Mouse (Mus musculus): ENCODE measurements at regions not wholly inside any gene's neighbourhood (a gene's known extent, or its start where the extent isn't known, plus 50 kb on each side); places are given as distances from the start of the nearest gene placed in this dataset.
"Not testable (repeated sequence)": the region's sequence is repeated elsewhere in the genome, so short reads cannot be mapped to it uniquely, and the experiment has no call there.

GRCm38 (mm10) chr14:53991390-53991789 is 262.5 kb downstream of the Dad1 start:
- H3K4me3 ChIP-seq (replicated peaks; ENCODE audit: low read depth, low read length): no peak overlapping the region
- no peaks in the 10 kb centered on the region for H3K4me1 ChIP-seq (replicated peaks; ENCODE audit: insufficient read depth, low read length)
- DNase-seq (ENCODE audit: low spot score) (no peak), ATAC-seq (replicated peaks; ENCODE audit: low FRiP score, low read depth) (no peak)
- H3K4me2 ChIP-seq (ENCODE audit: low read length): no peak overlapping the region
- H3K27me3 ChIP-seq (ENCODE audit: insufficient read depth, low read length): no peaks in the 10 kb centered on the region
- H3K36me3 ChIP-seq (ENCODE audit: insufficient read depth, low read length): no peaks in the 10 kb centered on the region
- WGBS: 38% methylated on average over 4 of the region's 4 CpGs
- H3K9ac ChIP-seq (ENCODE audit: low read depth, low read length): no peak overlapping the region
- no peaks in the 10 kb centered on the region for H3K9me3 ChIP-seq (replicated peaks; ENCODE audit: low read length)
- TF ChIP-seq CTCF (IDR thresholded peaks at IDR 0.05; ENCODE audit: low read depth): no peak
- H3K27ac ChIP-seq: no peak overlapping the region

DNA sequence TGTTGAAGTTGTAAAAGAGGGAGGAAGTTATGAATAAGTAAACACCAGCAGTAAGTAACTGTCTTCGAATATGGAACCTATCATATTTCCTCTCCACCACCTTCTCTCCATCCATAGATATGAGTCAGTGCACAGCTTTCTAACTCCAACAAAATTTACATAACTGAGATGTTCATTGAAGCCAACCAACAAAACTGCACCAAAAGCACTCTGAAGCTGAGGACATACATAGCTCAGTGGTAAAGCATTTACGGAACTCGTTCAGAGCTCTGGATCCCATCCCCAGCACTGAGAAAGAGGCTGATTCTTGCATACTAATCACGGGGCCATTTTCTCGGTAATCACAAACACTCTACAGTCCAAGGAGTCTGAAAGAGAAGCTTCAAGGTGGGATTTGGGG is 273.1 kb downstream of the Dad1 start:
- no peak for TF ChIP-seq CTCF (IDR thresholded peaks at IDR 0.05; ENCODE audit: low read depth)
- Histone ChIP-seq H3K9ac (ENCODE audit: low read depth, low read length) (no peak overlapping the region), H3K9me3 (replicated peaks; ENCODE audit: low read length) (no peaks in the 10 kb centered on the region), H3K4me1 (replicated peaks; ENCODE audit: insufficient read depth, low read length) (no peaks in the 10 kb centered on the region), H3K4me2 (ENCODE audit: low read length) (no peak overlapping the region), H3K4me3 (replicated peaks; ENCODE audit: low read depth, low read length) (no peak overlapping the region), H3K36me3 (ENCODE audit: insufficient read depth, low read length) (no peaks in the 10 kb centered on the region), H3K27ac (no peak overlapping the region), H3K27me3 (ENCODE audit: insufficient read depth, low read length) (no peaks in the 10 kb centered on the region)
- ATAC-seq (replicated peaks; ENCODE audit: low FRiP score, low read depth): no peak
- DNase-seq (ENCODE audit: low spot score): no peak
- 69% methylated on average over 5 of the region's 5 CpGs for WGBS

DNA sequence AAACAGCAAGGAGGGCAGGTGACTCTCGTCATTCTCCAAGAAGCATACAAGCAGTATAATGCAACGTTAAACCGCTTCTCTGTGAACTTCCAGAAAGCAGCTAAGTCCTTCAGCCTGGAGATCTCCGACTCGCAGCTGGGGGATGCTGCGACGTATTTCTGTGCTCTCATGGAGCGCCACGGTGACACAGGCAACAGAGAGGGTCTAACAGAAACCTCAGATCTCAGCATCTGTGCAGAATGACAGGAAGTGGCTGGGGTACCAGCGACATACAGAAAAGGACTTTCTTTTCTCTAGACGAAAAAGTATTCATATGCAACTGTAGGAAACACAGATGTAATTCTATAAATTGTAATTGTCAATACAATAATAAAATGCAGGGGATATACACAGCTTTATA is 292.5 kb downstream of the Dad1 start:
- not testable (repeated sequence) for H3K27ac ChIP-seq; H3K27me3 ChIP-seq (ENCODE audit: insufficient read depth, low read length); DNase-seq (ENCODE audit: low spot score); ATAC-seq (replicated peaks; ENCODE audit: low FRiP score, low read depth); H3K4me1 ChIP-seq (replicated peaks; ENCODE audit: insufficient read depth, low read length); H3K9me3 ChIP-seq (replicated peaks; ENCODE audit: low read length); H3K36me3 ChIP-seq (ENCODE audit: insufficient read depth, low read length); H3K9ac ChIP-seq (ENCODE audit: low read depth, low read length); H3K4me3 ChIP-seq (replicated peaks; ENCODE audit: low read depth, low read length); H3K4me2 ChIP-seq (ENCODE audit: low read length)
- 62% methylated on average over 8 of the region's 11 CpGs for WGBS

DNA sequence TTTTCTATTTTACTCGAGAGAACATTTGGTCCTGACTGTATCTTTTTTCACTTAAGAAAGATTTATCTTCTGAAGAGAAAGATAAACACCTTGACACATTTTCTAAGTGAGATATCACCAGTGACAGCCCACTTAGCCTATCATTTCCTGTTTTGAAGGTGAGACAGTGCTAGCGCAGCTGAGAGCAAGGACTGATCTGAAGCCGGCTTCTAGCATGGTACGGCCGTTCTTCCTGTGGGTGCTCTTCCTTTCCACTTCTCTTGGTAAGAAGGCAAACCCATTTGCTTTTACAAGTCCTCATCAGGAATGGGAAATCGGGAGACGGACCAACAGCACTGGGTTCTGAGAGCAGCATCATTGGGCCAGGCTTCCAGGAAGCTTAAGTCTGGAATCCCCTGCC is 293.1 kb downstream of the Dad1 start:
- no peak for DNase-seq (ENCODE audit: low spot score)
- H3K4me3 ChIP-seq (replicated peaks; ENCODE audit: low read depth, low read length): no peak overlapping the region
- 55% methylated on average over 7 of the region's 7 CpGs for WGBS
- H3K4me2 ChIP-seq (ENCODE audit: low read length): no peak overlapping the region
- H3K36me3 ChIP-seq (ENCODE audit: insufficient read depth, low read length): no peaks in the 10 kb centered on the region
- H3K9me3 ChIP-seq (replicated peaks; ENCODE audit: low read length): no peaks in the 10 kb centered on the region
- H3K27ac ChIP-seq: no peak overlapping the region
- H3K4me1 ChIP-seq (replicated peaks; ENCODE audit: insufficient read depth, low read length): no peaks in the 10 kb centered on the region
- H3K27me3 ChIP-seq (ENCODE audit: insufficient read depth, low read length): no peaks in the 10 kb centered on the region
- H3K9ac ChIP-seq (ENCODE audit: low read depth, low read length): no peak overlapping the region
- no peak for ATAC-seq (replicated peaks; ENCODE audit: low FRiP score, low read depth)
- TF ChIP-seq CTCF (IDR thresholded peaks at IDR 0.05; ENCODE audit: low read depth): no peak

DNA sequence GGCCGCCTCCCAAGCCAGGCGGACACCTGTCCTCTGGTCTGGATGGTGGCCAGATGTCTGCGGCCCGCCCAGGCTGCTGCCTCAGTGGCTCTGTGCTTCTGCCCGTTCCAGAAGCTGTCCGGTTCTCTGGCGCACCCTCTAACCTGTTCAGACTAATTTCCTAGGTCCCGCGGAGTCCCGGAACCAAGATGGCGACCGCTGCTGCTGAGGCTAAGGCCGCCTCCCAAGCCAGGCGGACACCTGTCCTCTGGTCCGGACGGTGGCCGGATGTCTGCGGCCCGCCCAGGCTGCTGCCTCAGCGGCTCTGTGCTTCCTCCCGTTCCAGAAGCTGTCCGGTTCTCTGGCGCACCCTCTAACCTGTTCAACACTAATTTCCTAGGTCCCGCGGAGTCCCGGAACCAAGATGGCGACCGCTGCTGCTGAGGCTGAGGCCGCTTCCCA is 318.1 kb downstream of the Dad1 start:
- DNase-seq (ENCODE audit: low spot score); H3K9me3 ChIP-seq (replicated peaks; ENCODE audit: low read length); H3K27me3 ChIP-seq (ENCODE audit: insufficient read depth, low read length); H3K9ac ChIP-seq (ENCODE audit: low read depth, low read length); H3K4me3 ChIP-seq (replicated peaks; ENCODE audit: low read depth, low read length); H3K36me3 ChIP-seq (ENCODE audit: insufficient read depth, low read length); H3K4me1 ChIP-seq (replicated peaks; ENCODE audit: insufficient read depth, low read length); ATAC-seq (replicated peaks; ENCODE audit: low FRiP score, low read depth); H3K27ac ChIP-seq; H3K4me2 ChIP-seq (ENCODE audit: low read length): not testable (repeated sequence)
- 96% methylated on average over 23 of the region's 29 CpGs for WGBS

- H3K4me2 ChIP-seq (ENCODE audit: low read length); H3K27ac ChIP-seq; H3K27me3 ChIP-seq (ENCODE audit: insufficient read depth, low read length); DNase-seq (ENCODE audit: low spot score); H3K4me3 ChIP-seq (replicated peaks; ENCODE audit: low read depth, low read length); H3K4me1 ChIP-seq (replicated peaks; ENCODE audit: insufficient read depth, low read length); ATAC-seq (replicated peaks; ENCODE audit: low FRiP score, low read depth); H3K9me3 ChIP-seq (replicated peaks; ENCODE audit: low read length); H3K9ac ChIP-seq (ENCODE audit: low read depth, low read length); H3K36me3 ChIP-seq (ENCODE audit: insufficient read depth, low read length): not testable (repeated sequence)
- 90% methylated on average over 5 of the region's 13 CpGs for WGBS
Observed at GRCm38 (mm10) chr14:53935336-53935735, 318.6 kb downstream of the Dad1 start.

DNA sequence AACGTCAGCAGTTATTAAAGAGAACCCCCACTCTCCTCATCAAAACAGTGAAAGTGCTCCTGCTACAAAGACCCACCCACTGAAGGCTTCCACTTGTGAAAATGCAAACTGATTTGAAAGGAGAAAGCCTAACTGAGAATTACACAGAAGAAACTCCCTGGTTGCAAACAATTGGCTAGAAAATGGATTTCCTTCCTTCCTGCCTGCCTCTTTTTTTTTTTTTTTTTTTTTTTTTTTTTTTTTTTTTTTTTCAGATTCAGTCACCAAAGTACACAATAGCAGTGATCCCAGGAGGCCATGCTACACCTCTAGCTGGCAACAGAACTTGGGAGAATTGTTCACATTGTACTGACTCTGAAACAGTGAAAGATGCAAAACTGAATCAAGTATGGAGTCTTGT is 343.0 kb downstream of the Dad1 start:
- no peaks in the 10 kb centered on the region for H3K27me3 ChIP-seq (ENCODE audit: insufficient read depth, low read length)
- no peaks in the 10 kb centered on the region for H3K4me1 ChIP-seq (replicated peaks; ENCODE audit: insufficient read depth, low read length)
- no peak overlapping the region for H3K4me2 ChIP-seq (ENCODE audit: low read length)
- no peaks in the 10 kb centered on the region for H3K36me3 ChIP-seq (ENCODE audit: insufficient read depth, low read length)
- DNase-seq (ENCODE audit: low spot score): no peak
- WGBS: 51% methylated on average over 1 of the region's 1 CpGs
- H3K9ac ChIP-seq (ENCODE audit: low read depth, low read length): no peak overlapping the region
- H3K4me3 ChIP-seq (replicated peaks; ENCODE audit: low read depth, low read length): no peak overlapping the region
- ATAC-seq (replicated peaks; ENCODE audit: low FRiP score, low read depth): no peak
- no peaks in the 10 kb centered on the region for H3K9me3 ChIP-seq (replicated peaks; ENCODE audit: low read length)
- no peak overlapping the region for H3K27ac ChIP-seq
- TF ChIP-seq CTCF (IDR thresholded peaks at IDR 0.05; ENCODE audit: low read depth): no peak

All from kidney, postnatal 0 days (tissue).